Mouse (Mus musculus): Measurements from ENCODE around the gene Parp11.

DNA sequence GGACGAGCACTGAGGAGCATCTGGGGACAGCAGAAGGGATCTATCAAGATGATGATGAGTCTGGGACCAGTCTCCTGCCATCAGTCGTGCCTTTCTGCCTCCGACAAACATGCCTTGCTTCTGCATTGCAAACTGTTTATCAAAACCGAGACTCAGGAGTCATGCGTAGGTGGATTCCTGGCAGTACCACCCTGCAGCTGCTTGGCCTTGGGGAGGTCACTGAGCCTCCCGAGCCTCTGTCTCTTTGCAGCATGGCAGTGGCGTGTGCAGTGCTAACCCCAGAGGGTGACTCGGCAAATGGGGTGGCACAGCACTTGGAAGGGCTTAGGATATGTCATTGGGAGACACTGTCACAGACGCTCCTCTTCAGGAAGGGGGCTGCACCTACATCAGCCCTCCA lies 53.5 kb downstream of the Parp11 start:
- no peak for TF ChIP-seq CTCF (IDR thresholded peaks at IDR 0.05)
- TF ChIP-seq POLR2A (IDR thresholded peaks at IDR 0.05; ENCODE audit: insufficient read depth, low read depth, low read length) = no peak
- TF ChIP-seq EP300 (IDR thresholded peaks at IDR 0.05; ENCODE audit: insufficient read depth, low read depth, low read length) = no peak
